Mouse (Mus musculus): Measurements from ENCODE around the gene Ccdc169. TPM values are rescaled to one million over a fixed set of nuclear protein-coding genes. Genes with fewer than 3 reads are reported as not detected.

Ccdc169 gene
- polyA plus RNA-seq (2014; fragmentation: Nextera tagmentation; extraction: Ambion mirVana): 0.07 TPM in 1 of 2 replicates, not detected in the other

GRCm38 (mm10) chr3:55137039-55137438, at the start of gene Ccdc169:
Gene Ccdc169, plus strand, starts transcription at chr3:55137339.
- Histone ChIP-seq H3K27me3 (replicated peaks; ENCODE audit: control insufficient read depth, insufficient read depth, low read length) (no peaks in the 10 kb centered on the region), H3K36me3 (ENCODE audit: control insufficient read depth, insufficient read depth, low read length) (peaks cover 49% of the 10 kb centered on the region), H3K4me2 (ENCODE audit: low read length) (no peak within 1 kb of the TSS), H3K4me1 (ENCODE audit: control insufficient read depth, insufficient read depth, low read length) (no peaks in the 10 kb centered on the region), H3K9me3 (replicated peaks; ENCODE audit: control insufficient read depth, low read length) (no peaks in the 10 kb centered on the region), H3K9ac (ENCODE audit: low read length) (no peak within 1 kb of the TSS), H3K4me3 (ENCODE audit: low read depth, low read length) (no peak within 1 kb of the TSS), H3K27ac (ENCODE audit: low read depth, low read length) (no peak within 1 kb of the TSS)
- ATAC-seq (no peak), DNase-seq (ENCODE audit: low spot score) (no peak)

- 73% methylated on average over 4 of the region's 4 CpGs for WGBS
- Histone ChIP-seq H3K27me3 (replicated peaks; ENCODE audit: control insufficient read depth, insufficient read depth, low read length) (no peaks in the 10 kb centered on the region), H3K9me3 (replicated peaks; ENCODE audit: control insufficient read depth, low read length) (no peaks in the 10 kb centered on the region), H3K9ac (ENCODE audit: low read length) (no peak overlapping the region), H3K4me3 (ENCODE audit: low read depth, low read length) (no peak overlapping the region), H3K4me1 (ENCODE audit: control insufficient read depth, insufficient read depth, low read length) (0 out of 2 replicates have a peak, but pooled peaks cover 2% of the 10 kb centered on the region), H3K4me2 (ENCODE audit: low read length) (no peak overlapping the region), H3K36me3 (ENCODE audit: control insufficient read depth, insufficient read depth, low read length) (no peaks in the 10 kb centered on the region), H3K27ac (ENCODE audit: low read depth, low read length) (no peak overlapping the region)
- no peak for DNase-seq (ENCODE audit: low spot score)
- no peak for ATAC-seq
These were observed 49.8 kb upstream of the Ccdc169 start for GRCm38 (mm10) chr3:55087360-55087759.

GRCm38 (mm10) chr3:55088359-55088758, 48.8 kb upstream of the Ccdc169 start:
- WGBS: 72% methylated on average over 4 of the region's 4 CpGs

GRCm38 (mm10) chr3:55088843-55089242, 48.3 kb upstream of the Ccdc169 start:
- ATAC-seq (no peak), DNase-seq (ENCODE audit: low spot score) (no peak)
- Histone ChIP-seq H3K9me3 (replicated peaks; ENCODE audit: control insufficient read depth, low read length) (no peaks in the 10 kb centered on the region), H3K4me3 (ENCODE audit: low read depth, low read length) (no peak overlapping the region), H3K36me3 (ENCODE audit: control insufficient read depth, insufficient read depth, low read length) (no peaks in the 10 kb centered on the region), H3K27me3 (replicated peaks; ENCODE audit: control insufficient read depth, insufficient read depth, low read length) (no peaks in the 10 kb centered on the region), H3K27ac (ENCODE audit: low read depth, low read length) (no peak overlapping the region), H3K4me2 (ENCODE audit: low read length) (no peak overlapping the region), H3K4me1 (ENCODE audit: control insufficient read depth, insufficient read depth, low read length) (0 out of 2 replicates have a peak, but pooled peaks cover 2% of the 10 kb centered on the region), H3K9ac (ENCODE audit: low read length) (no peak overlapping the region)
- WGBS: 70% methylated on average over 3 of the region's 3 CpGs

More at GRCm38 (mm10) chr3:55088359-55088758, 48.8 kb upstream of the Ccdc169 start:
- Histone ChIP-seq H3K4me3 (ENCODE audit: low read depth, low read length) (no peak overlapping the region), H3K4me1 (ENCODE audit: control insufficient read depth, insufficient read depth, low read length) (0 out of 2 replicates have a peak, but pooled peaks cover 2% of the 10 kb centered on the region), H3K9me3 (replicated peaks; ENCODE audit: control insufficient read depth, low read length) (no peaks in the 10 kb centered on the region), H3K4me2 (ENCODE audit: low read length) (no peak overlapping the region), H3K9ac (ENCODE audit: low read length) (no peak overlapping the region), H3K36me3 (ENCODE audit: control insufficient read depth, insufficient read depth, low read length) (no peaks in the 10 kb centered on the region), H3K27ac (ENCODE audit: low read depth, low read length) (no peak overlapping the region), H3K27me3 (replicated peaks; ENCODE audit: control insufficient read depth, insufficient read depth, low read length) (no peaks in the 10 kb centered on the region)
- DNase-seq (ENCODE audit: low spot score): no peak
- ATAC-seq: no peak

- DNase-seq (ENCODE audit: low spot score): no peak
- H3K27me3 ChIP-seq (replicated peaks; ENCODE audit: control insufficient read depth, insufficient read depth, low read length): no peaks in the 10 kb centered on the region
- no peak overlapping the region for H3K27ac ChIP-seq (ENCODE audit: low read depth, low read length)
- WGBS: 61% methylated on average over 4 of the region's 4 CpGs
- H3K9me3 ChIP-seq (replicated peaks; ENCODE audit: control insufficient read depth, low read length): no peaks in the 10 kb centered on the region
- no peak for ATAC-seq
- H3K4me3 ChIP-seq (ENCODE audit: low read depth, low read length): no peak overlapping the region
- H3K4me1 ChIP-seq (ENCODE audit: control insufficient read depth, insufficient read depth, low read length): 0 out of 2 replicates have a peak, but pooled peaks cover 2% of the 10 kb centered on the region
- no peak overlapping the region for H3K4me2 ChIP-seq (ENCODE audit: low read length)
- H3K9ac ChIP-seq (ENCODE audit: low read length): no peak overlapping the region
- H3K36me3 ChIP-seq (ENCODE audit: control insufficient read depth, insufficient read depth, low read length): no peaks in the 10 kb centered on the region
These were observed 47.8 kb upstream of the Ccdc169 start for GRCm38 (mm10) chr3:55089291-55089690.

- Histone ChIP-seq H3K9ac (ENCODE audit: low read length) (no peak overlapping the region), H3K27me3 (replicated peaks; ENCODE audit: control insufficient read depth, insufficient read depth, low read length) (no peaks in the 10 kb centered on the region), H3K4me3 (ENCODE audit: low read depth, low read length) (no peak overlapping the region), H3K4me1 (ENCODE audit: control insufficient read depth, insufficient read depth, low read length) (0 out of 2 replicates have a peak, but pooled peaks cover 7% of the 10 kb centered on the region), H3K27ac (ENCODE audit: low read depth, low read length) (no peak overlapping the region), H3K36me3 (ENCODE audit: control insufficient read depth, insufficient read depth, low read length) (no peaks in the 10 kb centered on the region), H3K9me3 (replicated peaks; ENCODE audit: control insufficient read depth, low read length) (no peaks in the 10 kb centered on the region), H3K4me2 (ENCODE audit: low read length) (no peak overlapping the region)
- 88% methylated on average over 1 of the region's 1 CpGs for WGBS
- DNase-seq (ENCODE audit: low spot score) (no peak), ATAC-seq (no peak)
These were observed 44.0 kb upstream of the Ccdc169 start for GRCm38 (mm10) chr3:55093161-55093560.

- Histone ChIP-seq H3K9ac (ENCODE audit: low read length) (no peak overlapping the region), H3K27me3 (replicated peaks; ENCODE audit: control insufficient read depth, insufficient read depth, low read length) (no peaks in the 10 kb centered on the region), H3K4me2 (ENCODE audit: low read length) (no peak overlapping the region), H3K4me1 (ENCODE audit: control insufficient read depth, insufficient read depth, low read length) (0 out of 2 replicates have a peak, but pooled peaks cover 8% of the 10 kb centered on the region), H3K36me3 (ENCODE audit: control insufficient read depth, insufficient read depth, low read length) (no peaks in the 10 kb centered on the region), H3K27ac (ENCODE audit: low read depth, low read length) (no peak overlapping the region), H3K9me3 (replicated peaks; ENCODE audit: control insufficient read depth, low read length) (no peaks in the 10 kb centered on the region), H3K4me3 (ENCODE audit: low read depth, low read length) (no peak overlapping the region)
- DNase-seq (ENCODE audit: low spot score) (peak; percentile 49), ATAC-seq (peak; percentile 81)
- 20% methylated on average over 8 of the region's 8 CpGs for WGBS
These were observed 41.0 kb upstream of the Ccdc169 start for GRCm38 (mm10) chr3:55095968-55096654.

GRCm38 (mm10) chr3:55096655-55097005, 40.5 kb upstream of the Ccdc169 start:
- Histone ChIP-seq H3K36me3 (ENCODE audit: control insufficient read depth, insufficient read depth, low read length) (no peaks in the 10 kb centered on the region), H3K4me1 (ENCODE audit: control insufficient read depth, insufficient read depth, low read length) (0 out of 2 replicates have a peak, but pooled peaks cover 8% of the 10 kb centered on the region), H3K4me2 (ENCODE audit: low read length) (no peak overlapping the region), H3K9ac (ENCODE audit: low read length) (no peak overlapping the region), H3K4me3 (ENCODE audit: low read depth, low read length) (no peak overlapping the region), H3K9me3 (replicated peaks; ENCODE audit: control insufficient read depth, low read length) (no peaks in the 10 kb centered on the region), H3K27ac (ENCODE audit: low read depth, low read length) (no peak overlapping the region), H3K27me3 (replicated peaks; ENCODE audit: control insufficient read depth, insufficient read depth, low read length) (no peaks in the 10 kb centered on the region)
- 68% methylated on average over 2 of the region's 2 CpGs for WGBS
- DNase-seq (ENCODE audit: low spot score): no peak
- ATAC-seq: no peak

- WGBS: 54% methylated on average over 2 of the region's 2 CpGs
- no peaks in the 10 kb centered on the region for H3K27me3 ChIP-seq (replicated peaks; ENCODE audit: control insufficient read depth, insufficient read depth, low read length)
- ATAC-seq (no peak), DNase-seq (ENCODE audit: low spot score) (no peak)
- H3K4me3 ChIP-seq (ENCODE audit: low read depth, low read length): no peak overlapping the region
- no peak overlapping the region for H3K4me2 ChIP-seq (ENCODE audit: low read length)
- no peak overlapping the region for H3K9ac ChIP-seq (ENCODE audit: low read length)
- 0 out of 2 replicates have a peak, but pooled peaks cover 8% of the 10 kb centered on the region for H3K4me1 ChIP-seq (ENCODE audit: control insufficient read depth, insufficient read depth, low read length)
- no peaks in the 10 kb centered on the region for H3K36me3 ChIP-seq (ENCODE audit: control insufficient read depth, insufficient read depth, low read length)
- H3K9me3 ChIP-seq (replicated peaks; ENCODE audit: control insufficient read depth, low read length): no peaks in the 10 kb centered on the region
- H3K27ac ChIP-seq (ENCODE audit: low read depth, low read length): no peak overlapping the region
These were observed 40.0 kb upstream of the Ccdc169 start for GRCm38 (mm10) chr3:55097186-55097585.
